Mouse (Mus musculus): ENCODE data around the gene Prpsap1. TPM values are rescaled to one million over a fixed set of nuclear protein-coding genes. Genes with fewer than 3 reads are reported as not detected.

The Prpsap1 gene
- polyA plus RNA-seq, 1 experiment from 2014 or later, result 212 TPM

DNA sequence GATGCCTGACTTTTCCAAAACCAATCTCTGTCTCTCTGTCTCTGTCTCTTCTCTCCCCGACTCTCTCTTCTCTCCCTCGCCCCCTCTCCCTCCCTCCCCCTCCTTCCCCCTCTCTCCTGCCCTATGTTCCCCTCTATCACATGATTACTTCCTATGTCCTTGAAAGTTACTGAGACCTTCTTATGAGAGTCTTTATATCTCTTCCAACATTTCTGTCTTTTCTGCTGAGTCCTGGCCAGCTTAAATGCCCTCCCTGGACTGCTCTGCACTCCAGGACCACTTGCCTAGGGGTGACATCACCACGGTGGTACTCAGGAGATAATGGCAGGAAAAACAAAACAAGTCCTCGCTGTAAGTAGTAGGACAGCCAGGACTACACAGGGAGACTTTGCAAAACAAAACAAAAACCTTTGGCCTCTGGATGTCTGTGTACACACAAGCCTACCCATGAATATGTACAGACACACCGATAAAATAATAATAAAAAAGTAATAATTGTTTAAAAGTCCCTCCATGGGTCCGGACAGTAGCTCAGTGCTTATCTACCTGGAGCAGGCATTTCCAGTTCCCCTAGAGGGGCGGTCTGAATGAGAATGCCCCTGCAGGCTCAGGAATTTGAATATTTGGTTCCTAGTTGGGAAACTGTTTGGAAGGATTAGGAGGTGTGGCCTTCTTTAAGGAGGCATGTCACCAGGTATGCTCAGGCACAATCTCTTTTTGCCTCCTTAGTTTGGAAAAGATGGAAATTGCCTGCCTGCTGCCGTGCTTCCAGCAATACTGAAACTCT is 69.2 kb downstream of the Prpsap1 start:
- Histone ChIP-seq H3K4me2 (replicated peaks; ENCODE audit: low read depth, low read length) (no peak overlapping the region), H3K27me3 (ENCODE audit: control insufficient read depth, insufficient read depth, low read length) (no peaks in the 10 kb centered on the region), H3K9me3 (ENCODE audit: control insufficient read depth, low read length) (no peaks in the 10 kb centered on the region), H3K4me3 (ENCODE audit: low read length) (no peak overlapping the region), H3K27ac (ENCODE audit: low read depth, low read length) (no peak overlapping the region), H3K36me3 (ENCODE audit: control insufficient read depth, insufficient read depth, low read length) (no peaks in the 10 kb centered on the region), H3K9ac (ENCODE audit: low read depth, low read length) (no peak overlapping the region), H3K4me1 (ENCODE audit: control insufficient read depth, insufficient read depth, low read length) (peaks cover 12% of the 10 kb centered on the region)
- ATAC-seq (ENCODE audit: low FRiP score, low TSS enrichment), result no peak
- 51% methylated on average over 8 of the region's 8 CpGs for WGBS

DNA sequence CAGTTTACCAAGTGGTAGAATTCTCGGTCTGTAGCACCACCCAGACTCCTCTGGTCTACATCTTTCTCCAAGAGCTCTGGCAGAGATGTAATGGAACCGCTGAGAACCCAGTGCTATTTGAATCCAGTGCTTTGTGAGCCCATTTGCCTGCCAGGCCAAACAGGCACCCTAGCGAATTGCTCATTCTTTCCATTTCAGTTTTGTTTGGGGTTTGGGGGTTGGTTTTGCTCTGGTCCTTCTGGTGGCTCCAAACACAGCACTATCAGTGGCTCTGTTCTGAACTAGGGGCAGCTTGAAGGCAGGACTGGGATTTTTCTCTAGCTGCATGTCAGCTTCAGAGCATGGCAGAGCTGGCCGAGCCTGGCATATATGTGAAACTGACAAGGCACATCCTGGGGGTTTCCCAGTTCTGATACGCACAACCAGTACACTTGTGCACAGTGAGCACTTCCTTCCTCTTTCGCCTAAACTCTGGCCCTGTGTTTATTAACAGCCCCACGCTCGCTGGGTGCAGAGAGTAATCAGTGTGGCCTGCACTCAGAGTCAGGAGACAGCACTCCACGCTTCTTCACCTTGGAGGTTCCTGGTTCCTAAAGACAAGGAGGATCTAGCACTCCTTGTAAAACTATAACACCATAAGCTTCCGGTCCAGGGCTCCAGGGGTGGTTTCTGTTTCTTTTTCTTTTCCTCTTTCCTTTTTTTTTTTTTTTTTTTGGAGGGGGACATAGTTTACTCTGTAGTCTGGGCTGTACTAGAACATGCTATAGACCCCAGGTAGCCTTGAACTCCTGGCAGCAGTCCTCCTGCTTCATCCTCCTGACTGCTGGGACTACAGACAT is 70.0 kb downstream of the Prpsap1 start:
- H3K4me3 ChIP-seq (ENCODE audit: low read length), result no peak overlapping the region
- no peak overlapping the region for H3K4me2 ChIP-seq (replicated peaks; ENCODE audit: low read depth, low read length)
- H3K27me3 ChIP-seq (ENCODE audit: control insufficient read depth, insufficient read depth, low read length), result no peaks in the 10 kb centered on the region
- H3K9ac ChIP-seq (ENCODE audit: low read depth, low read length), result no peak overlapping the region
- H3K9me3 ChIP-seq (ENCODE audit: control insufficient read depth, low read length), result no peaks in the 10 kb centered on the region
- ATAC-seq (ENCODE audit: low FRiP score, low TSS enrichment), result no peak
- whole genome bisulfite sequencing, result 85% methylated on average over 10 of the region's 10 CpGs
- peaks cover 11% of the 10 kb centered on the region for H3K4me1 ChIP-seq (ENCODE audit: control insufficient read depth, insufficient read depth, low read length)
- H3K36me3 ChIP-seq (ENCODE audit: control insufficient read depth, insufficient read depth, low read length), result no peaks in the 10 kb centered on the region
- H3K27ac ChIP-seq (ENCODE audit: low read depth, low read length), result no peak overlapping the region

DNA sequence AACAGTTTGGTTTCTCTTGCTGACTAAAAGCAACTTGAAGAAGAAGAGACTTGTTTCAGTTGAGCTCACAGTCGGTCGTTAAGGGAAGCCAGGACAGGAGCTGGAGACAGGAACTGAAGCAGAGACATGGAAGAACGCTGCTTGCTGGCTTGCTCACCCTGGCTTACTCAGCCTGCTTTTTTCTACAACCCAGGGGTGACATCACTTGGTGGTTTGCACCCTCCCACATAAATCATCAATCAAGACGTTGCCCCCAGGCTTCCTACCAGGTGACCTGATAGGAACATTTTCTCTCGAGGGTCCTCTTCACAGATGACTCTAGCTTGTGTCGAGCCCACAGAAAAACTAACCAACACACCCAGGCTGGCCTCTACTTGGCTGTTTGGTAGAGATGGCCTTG is 70.8 kb downstream of the Prpsap1 start:
- WGBS, result 72% methylated on average over 6 of the region's 6 CpGs
- ATAC-seq (ENCODE audit: low FRiP score, low TSS enrichment), result no peak

DNA sequence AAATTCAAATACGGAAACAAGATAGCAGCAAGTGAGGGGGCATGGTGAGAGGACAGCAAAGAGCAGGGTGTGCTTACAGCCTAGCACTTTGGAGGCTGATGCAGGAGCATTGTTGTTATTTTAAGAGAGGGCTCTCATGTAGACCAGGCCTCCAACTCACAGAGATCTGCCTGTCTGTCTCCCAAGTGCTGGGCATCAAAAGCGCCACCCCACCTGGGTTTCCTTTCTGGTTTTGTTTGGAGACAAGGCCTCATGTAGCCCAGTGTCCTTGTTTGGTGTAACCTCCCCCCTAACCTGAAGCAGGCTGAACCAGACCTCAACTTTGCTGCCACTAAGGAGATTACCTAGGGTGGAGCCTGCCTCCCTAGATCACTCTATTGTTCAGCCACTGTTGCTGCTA is 71.4 kb downstream of the Prpsap1 start:
- Histone ChIP-seq H3K36me3 (ENCODE audit: control insufficient read depth, insufficient read depth, low read length) (no peaks in the 10 kb centered on the region), H3K27ac (ENCODE audit: low read depth, low read length) (no peak overlapping the region), H3K9me3 (ENCODE audit: control insufficient read depth, low read length) (no peaks in the 10 kb centered on the region), H3K4me2 (replicated peaks; ENCODE audit: low read depth, low read length) (no peak overlapping the region), H3K9ac (ENCODE audit: low read depth, low read length) (no peak overlapping the region), H3K27me3 (ENCODE audit: control insufficient read depth, insufficient read depth, low read length) (no peaks in the 10 kb centered on the region), H3K4me3 (ENCODE audit: low read length) (no peak overlapping the region), H3K4me1 (ENCODE audit: control insufficient read depth, insufficient read depth, low read length) (peaks cover 19% of the 10 kb centered on the region)
- ATAC-seq (ENCODE audit: low FRiP score, low TSS enrichment), result no peak
- WGBS, result 89% methylated on average over 2 of the region's 2 CpGs

More for the DNA sequence above, 70.8 kb downstream of the Prpsap1 start:
- Histone ChIP-seq H3K27ac (ENCODE audit: low read depth, low read length) (no peak overlapping the region), H3K4me2 (replicated peaks; ENCODE audit: low read depth, low read length) (no peak overlapping the region), H3K4me1 (ENCODE audit: control insufficient read depth, insufficient read depth, low read length) (peaks cover 14% of the 10 kb centered on the region), H3K9ac (ENCODE audit: low read depth, low read length) (no peak overlapping the region), H3K4me3 (ENCODE audit: low read length) (no peak overlapping the region), H3K36me3 (ENCODE audit: control insufficient read depth, insufficient read depth, low read length) (no peaks in the 10 kb centered on the region), H3K9me3 (ENCODE audit: control insufficient read depth, low read length) (no peaks in the 10 kb centered on the region), H3K27me3 (ENCODE audit: control insufficient read depth, insufficient read depth, low read length) (no peaks in the 10 kb centered on the region)

DNA sequence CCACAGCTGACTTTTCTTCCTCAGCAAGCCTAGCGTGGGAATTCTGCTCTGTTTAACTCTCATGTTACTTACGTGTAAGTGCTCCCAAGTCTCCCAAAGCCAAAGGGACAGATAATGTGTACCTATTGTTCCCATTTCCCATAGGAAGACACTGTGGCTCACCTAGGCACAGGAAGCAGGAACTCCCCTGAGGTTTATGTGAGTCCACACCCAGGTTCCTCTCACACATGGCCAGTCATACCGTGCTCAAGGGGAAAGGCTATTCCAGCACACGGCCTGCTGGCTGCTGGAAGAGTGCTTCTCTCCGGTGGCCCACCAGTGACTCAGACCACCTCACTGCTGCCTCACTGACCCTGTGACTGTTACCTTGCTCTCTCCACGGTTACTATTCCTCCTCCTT is 72.9 kb downstream of the Prpsap1 start:
- 60% methylated on average over 6 of the region's 6 CpGs for WGBS
- Histone ChIP-seq H3K4me2 (replicated peaks; ENCODE audit: low read depth, low read length) (no peak overlapping the region), H3K27me3 (ENCODE audit: control insufficient read depth, insufficient read depth, low read length) (no peaks in the 10 kb centered on the region), H3K36me3 (ENCODE audit: control insufficient read depth, insufficient read depth, low read length) (no peaks in the 10 kb centered on the region), H3K27ac (ENCODE audit: low read depth, low read length) (no peak overlapping the region), H3K9me3 (ENCODE audit: control insufficient read depth, low read length) (no peaks in the 10 kb centered on the region), H3K9ac (ENCODE audit: low read depth, low read length) (no peak overlapping the region), H3K4me3 (ENCODE audit: low read length) (no peak overlapping the region), H3K4me1 (ENCODE audit: control insufficient read depth, insufficient read depth, low read length) (peaks cover 19% of the 10 kb centered on the region)
- no peak for ATAC-seq (ENCODE audit: low FRiP score, low TSS enrichment)

Other genes with a start within 250 kb of the Prpsap1 start
- 60.6 and 85.6 TPM in 2 replicates for gene Srp68, start 220.0 kb downstream of the Prpsap1 start, polyA plus RNA-seq (2014; fragmentation: Nextera tagmentation; extraction: Ambion mirVana)
- gene Galr2, start 213.3 kb downstream of the Prpsap1 start, polyA plus RNA-seq (2014; fragmentation: Nextera tagmentation; extraction: Ambion mirVana), result 0.13 TPM in 1 of 2 replicates, not detected in the other
- 49.6 and 66.3 TPM in 2 replicates for gene Exoc7, start 187.0 kb downstream of the Prpsap1 start, polyA plus RNA-seq (2014; fragmentation: Nextera tagmentation; extraction: Ambion mirVana)
- 1.2 and 1.8 TPM in 2 replicates for gene Foxj1, start 158.8 kb downstream of the Prpsap1 start, polyA plus RNA-seq (2014; fragmentation: Nextera tagmentation; extraction: Ambion mirVana)
- gene Rnf157, start 81.2 kb downstream of the Prpsap1 start, polyA plus RNA-seq (2014; fragmentation: Nextera tagmentation; extraction: Ambion mirVana), result 9.1 and 14.1 TPM in 2 replicates
- gene Ubald2, start 60.1 kb downstream of the Prpsap1 start, polyA plus RNA-seq (2014; fragmentation: Nextera tagmentation; extraction: Ambion mirVana), result 79.7 and 80.8 TPM in 2 replicates
- 0.34 and 0.39 TPM in 2 replicates for gene Qrich2, start 28.0 kb downstream of the Prpsap1 start, polyA plus RNA-seq (2014; fragmentation: Nextera tagmentation; extraction: Ambion mirVana)
- 3.0 and 3.7 TPM in 2 replicates for gene Sphk1, start 36.7 kb upstream of the Prpsap1 start, polyA plus RNA-seq (2014; fragmentation: Nextera tagmentation; extraction: Ambion mirVana)
- 11.2 and 13.5 TPM in 2 replicates for gene Ube2o, start 87.2 kb upstream of the Prpsap1 start, polyA plus RNA-seq (2014; fragmentation: Nextera tagmentation; extraction: Ambion mirVana)
- not detected in 2 replicates for gene Aanat, start 92.2 kb upstream of the Prpsap1 start, polyA plus RNA-seq (2014; fragmentation: Nextera tagmentation; extraction: Ambion mirVana)
- gene Rhbdf2, start 132.8 kb upstream of the Prpsap1 start, polyA plus RNA-seq (2014; fragmentation: Nextera tagmentation; extraction: Ambion mirVana), result 5.4 and 7.2 TPM in 2 replicates
- 1.1 and 1.4 TPM in 2 replicates for gene Prcd, start 159.3 kb upstream of the Prpsap1 start, polyA plus RNA-seq (2014; fragmentation: Nextera tagmentation; extraction: Ambion mirVana)
- gene Cygb, start 160.1 kb upstream of the Prpsap1 start, polyA plus RNA-seq (2014; fragmentation: Nextera tagmentation; extraction: Ambion mirVana), result 11.0 and 11.3 TPM in 2 replicates